Mouse (Mus musculus) MEL (cell line): ENCODE results near the gene Degs1. TPM values are rescaled to one million over a fixed set of nuclear protein-coding genes. Genes with fewer than 3 reads are reported as not detected.

Experiments
- DNase-seq: peaks from one replicate; pipeline ENCODE4 v3.0.0; 2011; ENCODE audit warnings: low read depth, low spot score
- H3K27ac ChIP-seq: 2 replicates; pipeline ENCODE4 v1.5.1; 2012; ENCODE audit warnings: low read depth, mild to moderate bottlenecking, control low read depth, low read length, moderate library complexity; ENCODE audit not compliant: control insufficient read depth
- H3K27me3 ChIP-seq, 2 experiments: fragments of 150-350 bp in 1 of 2; sonication (generic) in 1 of 2; 2 replicates each; pipeline ENCODE4 v1.6.1; 2012; ENCODE audit warnings: low read length in 2 of 2, mild to moderate bottlenecking in 2 of 2, improper control_type of control experiment in 1 of 2, moderate library complexity in 1 of 2; ENCODE audit not compliant: insufficient read depth in 2 of 2, control insufficient read depth in 1 of 2
- H3K36me3 ChIP-seq, 2 experiments: 2 replicates each; pipeline ENCODE4 v1.6.1; 2012 to 2014; ENCODE audit warnings: low read length in 2 of 2, improper control_type of control experiment in 1 of 2, inconsistent platforms in 1 of 2, mild to moderate bottlenecking in 1 of 2; ENCODE audit not compliant: insufficient read depth in 2 of 2, control insufficient read depth in 1 of 2
- H3K4me1 ChIP-seq, 2 experiments: fragments of 150-350 bp in 1 of 2; sonication (generic) in 1 of 2; 2 replicates each; pipeline ENCODE4 v1.6.1; 2012; ENCODE audit warnings: low read length in 2 of 2, improper control_type of control experiment in 1 of 2, mild to moderate bottlenecking in 1 of 2; ENCODE audit not compliant: insufficient read depth in 2 of 2, control insufficient read depth in 1 of 2
- H3K4me3 ChIP-seq, 2 experiments: fragments of 150-350 bp in 1 of 2; sonication (generic) in 1 of 2; 2 replicates each; pipeline ENCODE4 v1.5.1; 2012; ENCODE audit warnings: low read depth in 2 of 2, low read length in 2 of 2, mild to moderate bottlenecking in 2 of 2, moderate library complexity in 2 of 2, control low read depth in 1 of 2, improper control_type of control experiment in 1 of 2; ENCODE audit not compliant: control insufficient read depth in 1 of 2, insufficient read depth in 1 of 2
- H3K79me2 ChIP-seq: 2 replicates; pipeline ENCODE4 v1.6.1; 2012; ENCODE audit warnings: mild to moderate bottlenecking, low read length, moderate library complexity; ENCODE audit not compliant: control insufficient read depth, poor library complexity, insufficient read depth
- H3K9ac ChIP-seq: 2 replicates; pipeline ENCODE4 v1.6.1; 2012; ENCODE audit warnings: low read depth, mild to moderate bottlenecking, control low read depth, low read length, moderate library complexity; ENCODE audit not compliant: control insufficient read depth, poor library complexity, severe bottlenecking
- H3K9me3 ChIP-seq: fragments of 150-350 bp; sonication (generic); replicated peaks from 2 replicates; pipeline ENCODE4 v1.6.1; 2012; ENCODE audit warnings: mild to moderate bottlenecking, low read length, improper control_type of control experiment, moderate library complexity; ENCODE audit not compliant: insufficient read depth
- BHLHE40 ChIP-seq: IDR thresholded peaks from 2 replicates; pipeline ENCODE4 v1.6.1; 2012; ENCODE audit warnings: low read depth, mild to moderate bottlenecking, inconsistent platforms, low read length, improper control_type of control experiment, borderline replicate concordance
- CHD1 ChIP-seq: IDR thresholded peaks from 2 replicates; pipeline ENCODE4 v1.6.1; 2012; ENCODE audit warnings: low read depth, mild to moderate bottlenecking, inconsistent platforms, low read length, improper control_type of control experiment
- CHD2 ChIP-seq: IDR thresholded peaks from 2 replicates; pipeline ENCODE4 v1.6.1; 2011; ENCODE audit warnings: low read length, improper control_type of control experiment
- CTCF ChIP-seq, 3 experiments: IDR thresholded peaks in 2 of 3; conservative IDR thresholded peaks in 1 of 3; 2 replicates each; pipeline ENCODE4 v1.5.1; 2011 to 2012; ENCODE audit warnings: low read length in 3 of 3, low read depth in 2 of 3, mild to moderate bottlenecking in 2 of 3, improper control_type of control experiment in 1 of 3, inconsistent platforms in 1 of 3, mixed read lengths in 1 of 3, moderate library complexity in 1 of 3; ENCODE audit not compliant: control insufficient read depth in 1 of 3, insufficient read depth in 1 of 3, poor library complexity in 1 of 3, severe bottlenecking in 1 of 3
- E2F4 ChIP-seq: IDR thresholded peaks from 2 replicates; pipeline ENCODE4 v1.6.1; 2011; ENCODE audit warnings: low read depth, low read length, improper control_type of control experiment, borderline replicate concordance
- ELF1 ChIP-seq: IDR thresholded peaks from 2 replicates; pipeline ENCODE4 v1.6.1; 2014; ENCODE audit warnings: low read depth, mild to moderate bottlenecking, inconsistent platforms, low read length, improper control_type of control experiment, moderate library complexity
- EP300 ChIP-seq, 2 experiments: IDR thresholded peaks; 2 replicates each; pipeline ENCODE4 v1.6.1; 2011; ENCODE audit warnings: improper control_type of control experiment in 2 of 2, low read length in 2 of 2, low read depth in 1 of 2, mild to moderate bottlenecking in 1 of 2
- ETS1 ChIP-seq: IDR thresholded peaks from 2 replicates; pipeline ENCODE4 v1.6.1; 2012; ENCODE audit warnings: low read depth, mild to moderate bottlenecking, inconsistent platforms, low read length, improper control_type of control experiment, moderate library complexity
- GABPA ChIP-seq: IDR thresholded peaks from 2 replicates; pipeline ENCODE4 v1.6.1; 2012; ENCODE audit warnings: low read depth, mild to moderate bottlenecking, inconsistent platforms, low read length, improper control_type of control experiment, moderate library complexity
- GATA1 ChIP-seq: IDR thresholded peaks from 2 replicates; pipeline ENCODE4 v1.6.1; 2011; ENCODE audit warnings: low read depth, low read length, improper control_type of control experiment
- JUND ChIP-seq: IDR thresholded peaks from 2 replicates; pipeline ENCODE4 v1.6.1; 2011; ENCODE audit warnings: low read depth, mild to moderate bottlenecking, improper control_type of control experiment, low read length
- KAT2A ChIP-seq: conservative IDR thresholded peaks from 2 replicates; pipeline ENCODE4 v1.6.1; 2012; ENCODE audit warnings: low read depth, low read length, improper control_type of control experiment, inconsistent platforms
- MAFK ChIP-seq: IDR thresholded peaks from 2 replicates; pipeline ENCODE4 v1.6.1; 2011; ENCODE audit warnings: low read depth, mild to moderate bottlenecking, low read length, improper control_type of control experiment, borderline replicate concordance
- MAX ChIP-seq: IDR thresholded peaks from 2 replicates; pipeline ENCODE4 v1.6.1; 2011; ENCODE audit warnings: low read length, improper control_type of control experiment
- MAZ ChIP-seq: IDR thresholded peaks from 2 replicates; pipeline ENCODE4 v1.6.1; 2012; ENCODE audit warnings: low read depth, mild to moderate bottlenecking, inconsistent platforms, low read length, improper control_type of control experiment
- MEF2A ChIP-seq: IDR thresholded peaks from 2 replicates; pipeline ENCODE4 v1.6.1; 2014; ENCODE audit warnings: low read depth, mild to moderate bottlenecking, inconsistent platforms, low read length, improper control_type of control experiment; ENCODE audit not compliant: poor library complexity, insufficient replicate concordance, severe bottlenecking; ENCODE audit errors: extremely low read depth
- MYB ChIP-seq: IDR thresholded peaks from 2 replicates; pipeline ENCODE4 v1.6.1; 2011; ENCODE audit warnings: mild to moderate bottlenecking, low read depth, low read length, improper control_type of control experiment
- MYC ChIP-seq: IDR thresholded peaks from 2 replicates; pipeline ENCODE4 v1.6.1; 2011; ENCODE audit warnings: low read depth, mild to moderate bottlenecking, low read length, improper control_type of control experiment, moderate library complexity
- NELFE ChIP-seq: IDR thresholded peaks from 2 replicates; pipeline ENCODE4 v1.6.1; 2011; ENCODE audit warnings: low read depth, low read length, improper control_type of control experiment
- NRF1 ChIP-seq: IDR thresholded peaks from 2 replicates; pipeline ENCODE4 v1.6.1; 2014; ENCODE audit warnings: low read depth, mild to moderate bottlenecking, inconsistent platforms, low read length, improper control_type of control experiment, moderate library complexity; ENCODE audit not compliant: poor library complexity, insufficient read depth, severe bottlenecking
- POLR2A ChIP-seq, 2 experiments: IDR thresholded peaks; 2 replicates each; pipeline ENCODE4 v1.6.1; 2011 to 2012; ENCODE audit warnings: low read length in 2 of 2, mild to moderate bottlenecking in 2 of 2, control low read depth in 1 of 2, improper control_type of control experiment in 1 of 2, low read depth in 1 of 2, moderate library complexity in 1 of 2; ENCODE audit not compliant: control insufficient read depth in 1 of 2, insufficient read depth in 1 of 2, poor library complexity in 1 of 2
- POLR2AphosphoS2 ChIP-seq: IDR thresholded peaks from 2 replicates; pipeline ENCODE4 v1.6.1; 2011; ENCODE audit warnings: low read length, improper control_type of control experiment
- POLR2AphosphoS5 ChIP-seq: IDR thresholded peaks from 2 replicates; pipeline ENCODE4 v1.6.1; 2012; ENCODE audit warnings: low read depth, borderline replicate concordance, mild to moderate bottlenecking, inconsistent platforms, low read length, moderate library complexity, mixed read lengths
- RAD21 ChIP-seq: IDR thresholded peaks from 2 replicates; pipeline ENCODE4 v1.6.1; 2011; ENCODE audit warnings: mild to moderate bottlenecking, low read depth, low read length, improper control_type of control experiment
- RCOR1 ChIP-seq: IDR thresholded peaks from 2 replicates; pipeline ENCODE4 v1.6.1; 2012; ENCODE audit warnings: low read depth, mild to moderate bottlenecking, inconsistent platforms, low read length, improper control_type of control experiment
- SIN3A ChIP-seq: IDR thresholded peaks from 2 replicates; pipeline ENCODE4 v1.6.1; 2012; ENCODE audit warnings: low read length, improper control_type of control experiment, inconsistent platforms
- SMC3 ChIP-seq: IDR thresholded peaks from 2 replicates; pipeline ENCODE4 v1.6.1; 2011; ENCODE audit warnings: low read depth, low read length, improper control_type of control experiment
- TAL1 ChIP-seq: IDR thresholded peaks from 2 replicates; pipeline ENCODE4 v1.6.1; 2012; ENCODE audit warnings: mild to moderate bottlenecking, inconsistent platforms, low read length, moderate library complexity, mixed read lengths
- TBP ChIP-seq: IDR thresholded peaks from 2 replicates; pipeline ENCODE4 v1.8.0; 2011; ENCODE audit warnings: low read depth, low read length, improper control_type of control experiment
- TCF12 ChIP-seq: IDR thresholded peaks from 2 replicates; pipeline ENCODE4 v1.6.1; 2014; ENCODE audit warnings: low read depth, mild to moderate bottlenecking, inconsistent platforms, low read length, improper control_type of control experiment, moderate library complexity
- UBTF ChIP-seq: IDR thresholded peaks from 2 replicates; pipeline ENCODE4 v1.6.1; 2012; ENCODE audit warnings: low read depth, mild to moderate bottlenecking, inconsistent platforms, low read length, improper control_type of control experiment, moderate library complexity, borderline replicate concordance; ENCODE audit not compliant: insufficient read depth
- USF1 ChIP-seq: IDR thresholded peaks from 2 replicates; pipeline ENCODE4 v1.6.1; 2014; ENCODE audit warnings: low read depth, mild to moderate bottlenecking, inconsistent platforms, low read length, improper control_type of control experiment, moderate library complexity
- USF2 ChIP-seq, 2 experiments: IDR thresholded peaks; 2 replicates each; pipeline ENCODE4 v1.6.1; 2011 to 2012; ENCODE audit warnings: improper control_type of control experiment in 2 of 2, low read length in 2 of 2, borderline replicate concordance in 1 of 2, inconsistent platforms in 1 of 2, low read depth in 1 of 2, mild to moderate bottlenecking in 1 of 2; ENCODE audit not compliant: insufficient read depth in 1 of 2
- ZC3H11A ChIP-seq: IDR thresholded peaks from 2 replicates; pipeline ENCODE4 v1.6.1; 2012; ENCODE audit warnings: low read depth, mild to moderate bottlenecking, inconsistent platforms, low read length, improper control_type of control experiment
- ZKSCAN1 ChIP-seq: IDR thresholded peaks from 2 replicates; pipeline ENCODE4 v1.6.1; 2012; ENCODE audit warnings: low read depth, mild to moderate bottlenecking, inconsistent platforms, low read length, improper control_type of control experiment, moderate library complexity
- ZMIZ1 ChIP-seq: IDR thresholded peaks from 2 replicates; pipeline ENCODE4 v1.6.1; 2012; ENCODE audit warnings: low read depth, mild to moderate bottlenecking, inconsistent platforms, low read length, improper control_type of control experiment, moderate library complexity
- polyA plus RNA-seq, 2 experiments: library from polyadenylated mRNA; stranded (reverse) in 1 of 2; unstranded in 1 of 2; fragments of >175 nt in 1 of 2; fragments of >200 nt in 1 of 2; gene quantifications; 2 replicates each; pipeline versions ENCODE4 v1.2.1 to v1.2.4; 2012; ENCODE audit warnings: low replicate concordance in 2 of 2, low read depth in 1 of 2; ENCODE audit not compliant: insufficient read length in 2 of 2, insufficient read depth in 1 of 2, missing spikeins in 1 of 2
- total RNA-seq: library from RNA; depleted of rRNA; stranded (reverse); fragments of 300-350 nt; gene quantifications from 2 replicates; pipeline ENCODE4 v1.2.3, GENCODE M21; 2012

The Degs1 gene
- total and polyA plus RNA-seq, 3 experiments, result 46.3 to 54.3 TPM; not detected in 1

DNA sequence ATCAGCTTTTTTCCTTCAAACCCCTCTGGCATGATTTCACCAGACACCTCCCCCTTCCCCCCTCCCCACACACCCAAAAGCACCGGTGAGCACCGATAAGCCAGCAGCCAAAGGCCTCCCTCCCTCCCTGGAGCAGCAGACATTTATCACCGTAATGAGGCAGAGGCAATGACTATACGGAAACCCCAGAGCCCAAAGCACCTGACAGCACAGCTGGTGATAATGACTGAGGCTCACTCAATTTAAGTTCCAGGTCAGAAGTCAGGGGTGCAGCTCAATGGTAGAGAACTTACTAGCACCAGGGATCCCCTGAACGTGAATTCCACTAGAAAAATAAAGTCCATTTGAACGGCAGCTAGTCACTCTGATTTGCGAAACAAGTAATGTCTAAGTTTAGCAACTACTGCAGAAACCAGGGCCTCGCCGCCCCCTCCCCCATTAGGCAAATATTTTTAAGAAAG is 1.3 kb downstream of the Degs1 start:
- Histone ChIP-seq H3K27me3 (no peaks in the 10 kb centered on the region), H3K9ac (peak overlapping the region; percentile 98), H3K27ac (peak overlapping the region; percentile 48), H3K36me3 (peaks cover 12 to 13% of the 10 kb centered on the region in 2 experiments), H3K4me3 (peak overlapping the region; percentile 82 to 90), H3K9me3 (no peaks in the 10 kb centered on the region), H3K4me1 (peaks cover 4 to 12% of the 10 kb centered on the region in 2 experiments; a peak in 3 of 4 replicates), H3K79me2 (peaks cover 30% of the 10 kb centered on the region)
- peak; percentile 88 for DNase-seq
- TF ChIP-seq GATA1 (peak; percentile 74; the same call in 1 of the 2 replicates), E2F4 (no peak), POLR2A (IDR thresholded peaks at IDR 0.05; ENCODE audit: control insufficient read depth in 1 of 2, insufficient read depth in 1 of 2, low read depth in 1 of 2, low read length in 2 of 2, poor library complexity in 1 of 2) (peak in 1 of 2 experiments; percentile 43; a peak in 2 of 4 replicates), UBTF (no peak), MAX (peak; percentile 40; the same call in 1 of the 2 replicates), ZC3H11A (no peak), EP300 (IDR thresholded peaks at IDR 0.05; ENCODE audit: low read depth in 1 of 2, low read length in 2 of 2) (peak; percentile 37 to 77), RCOR1 (peak; percentile 64), USF2 (IDR thresholded peaks at IDR 0.05; ENCODE audit: borderline replicate concordance in 1 of 2, insufficient read depth in 1 of 2, low read depth in 1 of 2, low read length in 2 of 2) (no peak), SMC3 (no peak; the same call in 1 of the 2 replicates), ZKSCAN1 (no peak), CHD1 (no peak), POLR2AphosphoS2 (peak; percentile 54; the same call in 1 of the 2 replicates), KAT2A (no peak; the same call in 1 of the 2 replicates), JUND (no peak), MYB (no peak), TBP (peak; percentile 45; the same call in 1 of the 2 replicates), POLR2AphosphoS5 (no peak), CHD2 (0 out of 2 replicates have a peak, but pooled peaks have one; percentile 13), ZMIZ1 (no peak), MEF2A (no peak), MYC (peak; percentile 65; the same call in 1 of the 2 replicates), ELF1 (0 out of 2 replicates have a peak, but pooled peaks have one; percentile 36), USF1 (peak; percentile 73), CTCF (IDR thresholded peaks at IDR 0.05 in 2 of 3, conservative IDR thresholded peaks at IDR 0.05 in 1 of 3; ENCODE audit: control insufficient read depth in 1 of 3, insufficient read depth in 1 of 3, low read depth in 2 of 3, low read length in 3 of 3, poor library complexity in 1 of 3, severe bottlenecking in 1 of 3) (no peak), SIN3A (peak; percentile 97), NRF1 (no peak), MAFK (0 out of 2 replicates have a peak, but pooled peaks have one; percentile 10), BHLHE40 (peak; percentile 78), NELFE (no peak), GABPA (no peak), ETS1 (peak; percentile 99), RAD21 (no peak), TCF12 (peak; percentile 89), MAZ (peak; percentile 96), TAL1 (peak; percentile 28; the same call in 1 of the 2 replicates)
